Mouse (Mus musculus) liver, embryonic 14.5 days (tissue): ENCODE results near the gene Myl12a. TPM values are rescaled to one million over a fixed set of nuclear protein-coding genes. Genes with fewer than 3 reads are reported as not detected.
A peak's percentile ranks its signal among the peaks of the same experiment; 100 is the strongest.

Source experiments
- ATAC-seq: fragments of 200-750 bp; cut with Nextera tagmentation; 2 replicates; pipeline ENCODE4 v1.8.0; 2017; ENCODE audit warnings: moderate number of reproducible peaks, mild to moderate bottlenecking, moderate library complexity; ENCODE audit not compliant: insufficient read depth
- DNase-seq, 3 experiments: peaks; one replicate each; pipeline ENCODE4 v3.0.0-alpha.2; 2012 to 2013; ENCODE audit warnings: low read depth in 3 of 3, low spot score in 3 of 3
- H3K27ac ChIP-seq: fragments of 300-500 bp; sonication (generic); 2 replicates; pipeline ENCODE4 v1.5.1; 2014; ENCODE audit warnings: moderate library complexity, mild to moderate bottlenecking, control low read depth, inconsistent platforms
- H3K27me3 ChIP-seq: fragments of 300-500 bp; sonication (generic); 2 replicates; pipeline ENCODE4 v1.6.1; 2014; ENCODE audit warnings: mild to moderate bottlenecking, low read length, moderate library complexity; ENCODE audit not compliant: control insufficient read depth, insufficient read depth
- H3K36me3 ChIP-seq: fragments of 300-500 bp; sonication (generic); replicated peaks from 2 replicates; pipeline ENCODE4 v1.6.1; 2014; ENCODE audit warnings: low read depth; ENCODE audit not compliant: control insufficient read depth, insufficient read depth
- H3K4me1 ChIP-seq, 2 experiments: fragments of 200-500 bp in 1 of 2; fragments of 300-500 bp in 1 of 2; sonication (generic) in 1 of 2; replicated peaks; 2 replicates each; pipeline ENCODE4 v1.6.1; 2012 to 2014; ENCODE audit warnings: antibody characterized with exemption in 1 of 2, inconsistent platforms in 1 of 2, low read length in 1 of 2; ENCODE audit not compliant: control insufficient read depth in 2 of 2, insufficient read depth in 2 of 2
- H3K4me2 ChIP-seq: fragments of 300-500 bp; sonication (generic); 2 replicates; pipeline ENCODE4 v1.6.1; 2014; ENCODE audit warnings: low read depth, mild to moderate bottlenecking, control low read depth, moderate library complexity
- H3K4me3 ChIP-seq, 2 experiments: fragments of 200-500 bp in 1 of 2; fragments of 300-500 bp in 1 of 2; sonication (generic) in 1 of 2; 2 replicates each; pipeline ENCODE4 v1.5.1; 2012 to 2014; ENCODE audit warnings: low read depth in 2 of 2, low read length in 2 of 2, mild to moderate bottlenecking in 2 of 2, control low read depth in 1 of 2, inconsistent platforms in 1 of 2, moderate library complexity in 1 of 2; ENCODE audit not compliant: insufficient read depth in 1 of 2
- H3K9ac ChIP-seq: fragments of 300-500 bp; sonication (generic); replicated peaks from 2 replicates; pipeline ENCODE4 v1.6.1; 2014; ENCODE audit warnings: mild to moderate bottlenecking, control low read depth, moderate library complexity
- H3K9me3 ChIP-seq: fragments of 300-500 bp; sonication (generic); 2 replicates; pipeline ENCODE4 v1.6.1; 2016; ENCODE audit warnings: low read length, mixed read lengths; ENCODE audit not compliant: control insufficient read depth
- CTCF ChIP-seq: IDR thresholded peaks from 2 replicates; pipeline ENCODE4 v1.5.1; 2016; ENCODE audit warnings: antibody characterized with exemption, low read depth, control low read depth
- EP300 ChIP-seq: IDR thresholded peaks from 2 replicates; pipeline ENCODE4 v1.6.1; 2016; ENCODE audit warnings: antibody characterized with exemption, low read depth
- WGBS: fragments of 180-500 bp; shearing (Covaris S2); extraction: QIAGEN DNeasy Blood & Tissue Kit; methylation state at CpG from one replicate; pipeline ENCODE4 v1.1.7; 2014; ENCODE audit not compliant: insufficient replicate concordance; 5-methylcytosine and 5-hydroxymethylcytosine counted together
- polyA plus RNA-seq, 2 experiments: library from polyadenylated mRNA; depleted of rRNA in 1 of 2; stranded (reverse) in 1 of 2; unstranded in 1 of 2; fragments of >200 nt; fragmentation: Nextera tagmentation in 1 of 2; extraction: Ambion mirVana in 1 of 2; gene quantifications; 2 replicates each; pipeline versions ENCODE4 v1.2.1 to v1.2.3; 2012 to 2014

Gene Myl12a
- polyA plus RNA-seq, 2 experiments, result 92.7 to 163 TPM

- H3K4me3 ChIP-seq, result no peak overlapping the region
- no peak overlapping the region for H3K9ac ChIP-seq
- H3K36me3 ChIP-seq, result no peaks in the 10 kb centered on the region
- WGBS, result 70% methylated on average over 3 of the region's 3 CpGs
- TF ChIP-seq CTCF, result no peak
- no peak for TF ChIP-seq EP300
- H3K4me2 ChIP-seq, result no peak overlapping the region
- no peaks in the 10 kb centered on the region for H3K9me3 ChIP-seq
- ATAC-seq, result no peak
- H3K27ac ChIP-seq, result no peak overlapping the region
- H3K4me1 ChIP-seq, result no peaks in the 10 kb centered on the region
- no peaks in the 10 kb centered on the region for H3K27me3 ChIP-seq
- DNase-seq, result no peak
These were observed 24.5 kb upstream of the Myl12a start for GRCm38 (mm10) chr17:71027186-71027585.

DNA sequence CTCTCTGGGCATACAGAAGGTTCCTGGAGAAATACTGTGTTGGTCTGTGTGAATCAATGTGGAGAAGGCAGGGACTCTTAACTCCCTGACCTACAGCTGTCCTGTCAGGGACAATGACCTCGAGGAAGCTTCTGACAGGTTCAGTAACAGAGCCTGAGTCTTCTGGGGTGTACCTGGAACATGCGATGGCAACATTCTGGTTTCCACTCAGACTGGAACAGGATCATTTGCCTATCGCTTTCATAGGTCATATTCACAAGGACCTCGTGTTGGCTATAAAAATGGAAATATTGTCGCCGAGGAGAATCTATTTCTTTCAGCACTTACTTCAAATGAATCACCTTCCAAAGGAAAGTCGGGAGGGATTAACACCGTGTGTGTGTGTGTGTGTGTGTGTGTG, 23.2 kb upstream of the Myl12a start:
- Histone ChIP-seq H3K4me1 (no peaks in the 10 kb centered on the region), H3K4me3 (no peak overlapping the region), H3K9ac (no peak overlapping the region), H3K27me3 (no peaks in the 10 kb centered on the region), H3K4me2 (no peak overlapping the region), H3K9me3 (no peaks in the 10 kb centered on the region), H3K36me3 (no peaks in the 10 kb centered on the region), H3K27ac (no peak overlapping the region)
- no peak for ATAC-seq
- no peak for TF ChIP-seq CTCF
- no peak for TF ChIP-seq EP300
- no peak for DNase-seq
- 62% methylated on average over 8 of the region's 8 CpGs for WGBS

DNA sequence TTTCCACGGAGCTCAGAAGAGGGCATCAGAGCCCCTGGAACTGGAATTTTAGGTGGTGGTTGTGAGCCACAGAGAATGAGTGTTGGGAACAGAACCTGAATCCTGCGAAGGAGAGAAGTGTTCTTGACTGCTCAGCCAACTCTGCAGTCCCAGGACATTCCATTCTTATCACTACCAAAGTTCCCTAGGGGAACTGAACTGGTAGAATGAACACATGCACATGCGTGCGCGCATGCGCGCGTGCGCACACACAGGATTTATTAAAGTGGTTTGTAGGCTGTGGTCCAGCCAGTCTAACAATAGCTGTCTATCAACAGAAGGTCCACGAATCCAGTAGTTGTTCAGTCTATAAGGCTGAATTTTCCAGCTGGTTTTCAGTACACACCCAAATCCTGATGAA, 21.4 kb upstream of the Myl12a start:
- 79% methylated on average over 10 of the region's 10 CpGs for WGBS
- Histone ChIP-seq H3K4me2 (no peak overlapping the region), H3K9ac (no peak overlapping the region), H3K27me3 (no peaks in the 10 kb centered on the region), H3K4me3 (no peak overlapping the region), H3K4me1 (peaks cover 0 to 6% of the 10 kb centered on the region in 2 experiments; a peak in 1 of 4 replicates), H3K27ac (no peak overlapping the region), H3K9me3 (no peaks in the 10 kb centered on the region), H3K36me3 (no peaks in the 10 kb centered on the region)
- no peak for TF ChIP-seq EP300
- no peak for TF ChIP-seq CTCF
- DNase-seq, result no peak
- no peak for ATAC-seq

DNA sequence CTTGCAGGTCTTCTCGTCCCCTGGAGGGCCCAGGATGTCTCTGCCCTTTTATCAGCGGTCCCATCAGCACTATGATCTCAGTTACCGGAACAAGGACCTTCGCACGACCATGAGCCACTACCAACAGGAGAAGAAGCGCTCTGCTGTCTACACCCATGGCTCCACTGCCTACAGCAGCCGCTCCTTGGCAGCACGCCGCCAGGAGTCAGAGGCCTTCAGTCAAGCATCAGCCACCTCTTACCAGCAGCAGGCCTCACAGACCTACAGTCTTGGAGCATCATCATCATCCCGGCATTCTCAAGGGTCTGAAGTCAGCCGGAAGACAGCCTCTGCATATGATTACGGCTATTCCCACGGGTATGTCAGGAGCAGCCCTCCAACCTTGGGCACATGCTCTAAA, 20.2 kb upstream of the Myl12a start:
- Histone ChIP-seq H3K4me1 (peaks cover 0 to 7% of the 10 kb centered on the region in 2 experiments; a peak in 1 of 4 replicates), H3K9me3 (no peaks in the 10 kb centered on the region), H3K4me3 (no peak overlapping the region), H3K36me3 (no peaks in the 10 kb centered on the region), H3K27ac (no peak overlapping the region), H3K9ac (no peak overlapping the region), H3K27me3 (no peaks in the 10 kb centered on the region), H3K4me2 (no peak overlapping the region)
- DNase-seq (no peak), ATAC-seq (no peak)
- TF ChIP-seq EP300, result no peak
- TF ChIP-seq CTCF, result no peak
- 76% methylated on average over 13 of the region's 13 CpGs for WGBS

DNA sequence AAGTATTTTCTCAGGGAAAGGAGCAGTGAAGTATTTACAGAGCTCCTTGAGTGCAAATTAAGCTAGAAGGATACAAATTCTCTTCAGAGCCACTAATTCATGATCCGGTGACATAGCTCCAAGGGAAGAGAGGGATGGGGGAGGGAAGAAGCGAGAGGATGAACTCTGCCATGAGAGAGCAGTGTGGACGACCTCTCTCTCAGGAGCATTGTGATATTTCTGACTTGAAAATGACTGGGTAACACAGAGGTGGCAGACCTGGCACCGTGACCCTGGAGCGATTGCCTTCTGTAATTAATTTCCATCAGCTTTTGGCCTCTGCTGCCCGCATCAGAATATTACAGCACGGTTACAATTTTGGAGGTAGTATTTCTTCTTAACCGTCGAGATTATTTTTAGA, 17.2 kb upstream of the Myl12a start:
- Histone ChIP-seq H3K4me3 (no peak overlapping the region), H3K36me3 (no peaks in the 10 kb centered on the region), H3K9me3 (no peaks in the 10 kb centered on the region), H3K9ac (no peak overlapping the region), H3K4me1 (peaks cover 0 to 7% of the 10 kb centered on the region in 2 experiments; a peak in 1 of 4 replicates), H3K27me3 (no peaks in the 10 kb centered on the region), H3K4me2 (no peak overlapping the region), H3K27ac (no peak overlapping the region)
- WGBS, result 49% methylated on average over 9 of the region's 9 CpGs
- ATAC-seq (no peak), DNase-seq (no peak)
- TF ChIP-seq CTCF (no peak), EP300 (no peak)

GRCm38 (mm10) chr17:71019309-71019655, 16.6 kb upstream of the Myl12a start:
- no peak overlapping the region for H3K27ac ChIP-seq
- H3K9me3 ChIP-seq, result no peaks in the 10 kb centered on the region
- no peak for TF ChIP-seq CTCF
- no peak for TF ChIP-seq EP300
- peaks cover 0 to 7% of the 10 kb centered on the region in 2 experiments; a peak in 1 of 4 replicates for H3K4me1 ChIP-seq
- 22% methylated on average over 6 of the region's 6 CpGs for WGBS
- no peak for DNase-seq
- H3K27me3 ChIP-seq, result no peaks in the 10 kb centered on the region
- H3K4me2 ChIP-seq, result no peak overlapping the region
- H3K4me3 ChIP-seq, result 0 out of 4 replicates have a peak overlapping the region, but pooled peaks of 1 of the 2 experiments have one; percentile 10
- no peak overlapping the region for H3K9ac ChIP-seq
- no peak for ATAC-seq
- H3K36me3 ChIP-seq, result no peaks in the 10 kb centered on the region
